Mouse (Mus musculus) leukemia stem cell, adult 10-12 weeks (primary cell): ENCODE data around the gene H2al1j. TPM values are rescaled to one million over a fixed set of nuclear protein-coding genes. Genes with fewer than 3 reads are reported as not detected.

Source experiments
- polyA plus RNA-seq: library from polyadenylated mRNA; stranded (reverse); fragments of >175 nt; gene quantifications from 2 replicates; pipeline ENCODE4 v1.2.3, GENCODE M21; 2012; ENCODE audit warnings: low replicate concordance

H2al1j gene
- polyA plus RNA-seq, result not detected in 2 replicates

GRCm38 (mm10) chrX:11327522-11327921 is at the start of gene H2al1j:
Gene H2al1j (plus strand): TSS chrX:11327822.

GRCm38 (mm10) chrX:11298957-11299356 is 28.7 kb upstream of the H2al1j start, which contains the start of gene H2al1a:
Gene H2al1a (plus strand): TSS chrX:11299257.

GRCm38 (mm10) chrX:11302132-11302531 is 25.5 kb upstream of the H2al1j start, which contains the start of gene H2al1b:
Gene H2al1b (plus strand): TSS chrX:11302432.

GRCm38 (mm10) chrX:11305355-11305754 is 22.3 kb upstream of the H2al1j start, which contains the start of gene H2al1c:
Gene H2al1c (plus strand): TSS chrX:11305655.

GRCm38 (mm10) chrX:11308524-11308923 is 19.1 kb upstream of the H2al1j start, which contains the start of gene H2al1d:
Gene H2al1d (plus strand): TSS chrX:11308824.

GRCm38 (mm10) chrX:11311634-11312033 is 16.0 kb upstream of the H2al1j start, which contains the start of gene H2al1e:
Gene H2al1e (plus strand): TSS chrX:11311934.

GRCm38 (mm10) chrX:11314858-11315257 is 12.8 kb upstream of the H2al1j start, which contains the start of gene H2al1f:
Gene H2al1f (plus strand): TSS chrX:11315158.

GRCm38 (mm10) chrX:11317956-11318355 is 9.7 kb upstream of the H2al1j start, which contains the start of gene H2al1g:
Gene H2al1g (plus strand): TSS chrX:11318256.

GRCm38 (mm10) chrX:11321192-11321591 is 6.4 kb upstream of the H2al1j start, which contains the start of gene H2al1h:
Gene H2al1h (plus strand): TSS chrX:11321492.

GRCm38 (mm10) chrX:11324359-11324758 is 3.3 kb upstream of the H2al1j start, which contains the start of gene H2al1i:
Gene H2al1i (plus strand): TSS chrX:11324659.

Other genes with a start within 250 kb of the H2al1j start
- gene H2al1a, start 28.6 kb upstream of the H2al1j start, polyA plus RNA-seq, result not detected in 2 replicates
- gene H2al1b, start 25.4 kb upstream of the H2al1j start, polyA plus RNA-seq, result not detected in 2 replicates
- not detected in 2 replicates for gene H2al1c, start 22.2 kb upstream of the H2al1j start, polyA plus RNA-seq
- not detected in 2 replicates for gene H2al1d, start 19.0 kb upstream of the H2al1j start, polyA plus RNA-seq
- not detected in 2 replicates for gene H2al1e, start 15.9 kb upstream of the H2al1j start, polyA plus RNA-seq
- not detected in 2 replicates for gene H2al1f, start 12.7 kb upstream of the H2al1j start, polyA plus RNA-seq
- gene H2al1g, start 9.6 kb upstream of the H2al1j start, polyA plus RNA-seq, result not detected in 2 replicates
- not detected in 2 replicates for gene H2al1h, start 6.3 kb upstream of the H2al1j start, polyA plus RNA-seq
- not detected in 2 replicates for gene H2al1i, start 3.2 kb upstream of the H2al1j start, polyA plus RNA-seq